Mouse (Mus musculus) leukemia stem cell, adult 10-12 weeks (primary cell): Measurements from ENCODE around the gene Btk. TPM values are rescaled to one million over a fixed set of nuclear protein-coding genes. Genes with fewer than 3 reads are reported as not detected.

ENCODE experiments used
- polyA plus RNA-seq: library from polyadenylated mRNA; stranded (reverse); fragments of >175 nt; gene quantifications from 2 replicates; pipeline ENCODE4 v1.2.3, GENCODE M21; 2012; ENCODE audit warnings: low replicate concordance

The Btk gene
- 2.6 and 18.3 TPM in 2 replicates for polyA plus RNA-seq

DNA sequence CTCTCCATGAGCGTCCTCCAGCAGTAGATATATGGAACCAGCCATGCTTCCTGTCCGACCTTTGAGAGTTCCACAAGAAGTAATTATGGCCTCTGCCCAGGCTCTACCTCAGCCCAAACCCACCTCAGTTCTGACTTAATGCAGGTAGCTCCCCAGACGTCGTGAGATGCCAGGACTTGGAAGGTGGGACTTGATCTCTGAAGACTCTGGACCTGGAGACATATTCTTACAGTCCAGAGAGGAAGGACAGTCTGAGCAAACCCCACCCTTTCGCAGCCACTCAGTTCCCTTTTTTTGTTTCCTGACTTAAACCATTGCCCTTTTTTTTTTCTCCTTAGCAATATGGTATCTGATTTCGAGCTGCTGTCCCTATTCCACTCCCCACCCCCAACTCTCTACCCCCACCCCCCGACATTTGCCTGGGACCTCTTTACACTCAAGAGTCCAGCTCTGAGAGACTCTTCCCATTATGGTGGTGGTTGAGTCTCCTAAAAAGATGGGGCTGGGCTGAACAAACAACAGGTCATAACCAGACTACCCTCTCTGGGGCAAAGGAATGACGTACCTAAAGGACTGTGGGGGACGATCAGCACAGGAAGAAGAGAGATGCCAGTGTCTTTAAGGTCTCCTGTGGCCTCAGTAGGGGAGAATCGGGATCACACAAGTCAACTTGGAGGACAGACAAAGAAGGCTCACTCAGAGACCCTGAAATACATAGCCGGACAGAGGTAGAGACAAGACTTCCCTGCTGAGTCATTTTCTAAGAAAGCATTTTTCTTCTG lies at the start of gene Btk:
Gene Btk, minus strand, starts transcription at position 683 of the 782 bp plus-strand sequence.

DNA sequence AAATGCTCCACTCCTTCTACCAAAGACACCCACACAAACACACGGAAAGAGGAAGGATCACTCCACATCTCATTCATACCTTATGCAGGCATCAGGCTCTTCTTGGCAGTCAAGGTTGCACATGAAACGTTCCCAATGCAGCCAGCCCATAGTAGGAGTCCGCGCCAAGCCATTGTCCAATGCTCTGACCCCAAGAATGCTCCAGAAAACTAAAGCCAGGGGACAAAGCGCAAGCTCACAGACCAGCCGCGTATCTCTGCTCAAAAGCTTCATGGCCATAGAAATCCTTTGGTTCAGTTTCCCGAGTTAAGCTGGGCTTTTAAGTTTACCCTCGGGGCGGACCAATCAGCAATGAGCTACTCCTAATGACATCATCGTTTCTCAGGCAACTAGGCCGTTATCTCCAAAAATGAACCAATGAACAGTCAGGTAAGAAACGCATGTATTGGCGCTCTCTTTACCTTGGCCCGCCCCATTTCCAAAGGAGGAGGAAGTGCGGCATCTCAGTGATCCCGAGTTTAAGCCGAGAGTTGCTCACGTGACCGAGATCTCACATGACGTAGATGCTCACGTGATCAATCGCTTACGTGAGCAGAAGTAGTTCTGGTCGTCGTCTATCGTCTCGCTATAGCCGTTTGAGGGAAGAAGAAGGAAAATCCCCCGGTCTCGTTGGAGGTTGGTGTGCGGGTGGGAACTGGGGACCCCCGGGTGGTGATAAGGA lies 17.4 kb upstream of the Btk start, which contains the start of the genes Gla and Hnrnph2:
Gene Gla, minus strand, starts transcription at position 467 of the 721 bp plus-strand sequence.
Gene Hnrnph2, plus strand, starts transcription at position 521 of the 721 bp plus-strand sequence.

GRCm38 (mm10) chrX:134585103-134586002 lies 2.0 kb upstream of the Btk start, which contains the start of gene Rpl36a:
TSS of gene Rpl36a (plus strand) at chrX:134585654.

DNA sequence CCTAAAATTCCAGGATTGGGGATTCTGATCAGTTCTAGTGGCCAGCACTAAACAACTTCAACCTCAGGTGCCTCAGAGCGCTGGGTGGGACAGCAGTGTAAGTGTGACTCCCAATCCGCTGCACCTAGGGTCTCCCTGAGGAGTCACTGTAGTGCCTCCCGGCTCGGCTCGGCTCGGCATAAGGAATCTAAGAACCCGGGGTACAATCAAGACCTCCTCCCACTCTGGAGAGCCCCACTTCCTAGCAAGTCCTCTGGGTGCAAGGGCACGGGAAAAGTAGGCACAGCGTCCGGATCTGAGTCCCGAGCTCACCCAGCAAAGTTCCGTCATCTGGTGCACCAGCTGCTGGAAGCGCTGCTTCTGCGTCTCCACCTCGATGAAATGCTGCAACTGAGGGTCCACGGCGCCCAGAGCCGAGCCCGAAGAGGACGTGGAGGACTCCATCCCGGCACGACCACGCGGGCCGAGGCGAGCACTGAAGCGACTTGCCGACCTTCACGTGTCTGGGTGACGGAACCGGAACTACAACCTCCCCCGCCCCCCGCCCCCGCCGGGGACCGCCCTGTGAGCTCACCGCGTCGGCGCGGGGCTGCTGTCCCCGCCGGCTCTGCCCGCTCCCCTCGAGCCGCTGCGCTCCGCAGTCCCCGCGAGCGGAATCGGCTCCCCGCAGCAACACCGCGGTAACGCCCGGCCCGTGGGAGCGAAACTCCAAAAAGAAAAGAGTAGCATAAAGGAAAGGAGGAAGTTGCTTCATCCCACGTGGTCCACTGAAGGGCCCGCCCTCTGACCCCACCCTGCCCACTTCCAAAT lies 42.0 kb downstream of the Btk start, which contains the start of gene Timm8a1:
Gene Timm8a1, minus strand, starts transcription at position 721 of the 810 bp plus-strand sequence.

Other genes with a start within 250 kb of the Btk start
- gene Drp2, start 179.0 kb downstream of the Btk start, polyA plus RNA-seq = 0.26 and 0.42 TPM in 2 replicates
- gene Taf7l, start 107.1 kb downstream of the Btk start, polyA plus RNA-seq = not detected in 2 replicates
- gene Timm8a1, start 41.7 kb downstream of the Btk start, polyA plus RNA-seq = 1.8 and 5.5 TPM in 2 replicates
- gene Rpl36a, start 2.1 kb upstream of the Btk start, polyA plus RNA-seq = 13.6 and 33.8 TPM in 2 replicates
- 0.29 and 0.36 TPM in 2 replicates for gene Gla, start 17.6 kb upstream of the Btk start, polyA plus RNA-seq
- gene Hnrnph2, start 17.6 kb upstream of the Btk start, polyA plus RNA-seq = 2.8 and 11.1 TPM in 2 replicates
- 0.15 and 0.26 TPM in 2 replicates for gene Armcx4, start 102.9 kb upstream of the Btk start, polyA plus RNA-seq
- 0.16 and 0.35 TPM in 2 replicates for gene Armcx1, start 134.4 kb upstream of the Btk start, polyA plus RNA-seq
- 0.55 and 1.2 TPM in 2 replicates for gene Armcx6, start 167.8 kb upstream of the Btk start, polyA plus RNA-seq
- 1.4 and 1.5 TPM in 2 replicates for gene Armcx3, start 173.0 kb upstream of the Btk start, polyA plus RNA-seq
- 2.1 and 11.5 TPM in 2 replicates for gene Armcx2, start 225.7 kb upstream of the Btk start, polyA plus RNA-seq